Mouse (Mus musculus) midbrain, embryonic 16.5 days (tissue): Measurements from ENCODE around the gene Dao. TPM values are rescaled to one million over a fixed set of nuclear protein-coding genes. Genes with fewer than 3 reads are reported as not detected.

Source experiments
- ATAC-seq: fragments of 200-750 bp; cut with Nextera tagmentation; 2 replicates; pipeline ENCODE4 v1.8.0; 2017; ENCODE audit warnings: moderate TSS enrichment
- H3K27ac ChIP-seq: fragments of 300-500 bp; sonication (generic); 2 replicates; pipeline ENCODE4 v1.5.1; 2014; ENCODE audit warnings: mild to moderate bottlenecking, low read length, mixed read lengths
- H3K27me3 ChIP-seq: fragments of 300-500 bp; sonication (generic); 2 replicates; pipeline ENCODE4 v1.6.1; 2014; ENCODE audit warnings: low read depth, low read length, mixed read lengths; ENCODE audit not compliant: control insufficient read depth, insufficient read depth
- H3K36me3 ChIP-seq: fragments of 300-500 bp; sonication (generic); 2 replicates; pipeline ENCODE4 v1.6.1; 2014; ENCODE audit warnings: mild to moderate bottlenecking, low read length, moderate library complexity, mixed read lengths; ENCODE audit not compliant: control insufficient read depth, insufficient read depth
- H3K4me1 ChIP-seq: fragments of 300-500 bp; sonication (generic); 2 replicates; pipeline ENCODE4 v1.6.1; 2014; ENCODE audit warnings: mild to moderate bottlenecking, low read length, mixed read lengths; ENCODE audit not compliant: control insufficient read depth, insufficient read depth
- H3K4me2 ChIP-seq: fragments of 300-500 bp; sonication (generic); 2 replicates; pipeline ENCODE4 v1.6.1; 2014; ENCODE audit warnings: mild to moderate bottlenecking, low read length, mixed read lengths
- H3K4me3 ChIP-seq: fragments of 300-500 bp; sonication (generic); 2 replicates; pipeline ENCODE4 v1.5.1; 2014; ENCODE audit warnings: low read depth, mild to moderate bottlenecking, low read length, moderate library complexity, mixed read lengths
- H3K9ac ChIP-seq: fragments of 300-500 bp; sonication (generic); 2 replicates; pipeline ENCODE4 v1.6.1; 2014; ENCODE audit warnings: low read depth, low read length, mixed read lengths
- H3K9me3 ChIP-seq: fragments of 300-500 bp; sonication (generic); replicated peaks from 2 replicates; pipeline ENCODE4 v1.6.1; 2014; ENCODE audit warnings: mild to moderate bottlenecking, low read length, mixed read lengths; ENCODE audit not compliant: control insufficient read depth, poor library complexity, severe bottlenecking
- WGBS: fragments of 180-500 bp; shearing (Covaris S2); extraction: QIAGEN DNeasy Blood & Tissue Kit; methylation state at CpG from one replicate; pipeline ENCODE4 v1.1.7; 2014; 5-methylcytosine and 5-hydroxymethylcytosine counted together
- polyA plus RNA-seq: library from polyadenylated mRNA; unstranded; fragments of >200 nt; fragmentation: Nextera tagmentation; extraction: Ambion mirVana; gene quantifications from 2 replicates; pipeline ENCODE4 v1.2.1, GENCODE M21; 2015

Gene Dao
- polyA plus RNA-seq, 1 experiment from 2014 or later: not detected

GRCm38 (mm10) chr5:113989437-113990024, 14.0 kb upstream of the Dao start:
- peaks cover 5% of the 10 kb centered on the region; the same call in 1 of the 2 replicates for H3K36me3 ChIP-seq
- no peak overlapping the region for H3K27ac ChIP-seq
- H3K4me1 ChIP-seq: peaks cover 29% of the 10 kb centered on the region
- no peaks in the 10 kb centered on the region for H3K27me3 ChIP-seq
- 88% methylated on average over 20 of the region's 20 CpGs for WGBS
- no peak overlapping the region for H3K4me2 ChIP-seq
- no peak overlapping the region for H3K9ac ChIP-seq
- no peak for ATAC-seq
- H3K9me3 ChIP-seq: no peaks in the 10 kb centered on the region
- no peak overlapping the region for H3K4me3 ChIP-seq

GRCm38 (mm10) chr5:113990593-113990992, 12.9 kb upstream of the Dao start:
- no peak for ATAC-seq
- H3K36me3 ChIP-seq: peaks cover 5% of the 10 kb centered on the region; the same call in 1 of the 2 replicates
- 81% methylated on average over 5 of the region's 5 CpGs for WGBS
- H3K4me3 ChIP-seq: no peak overlapping the region
- H3K4me2 ChIP-seq: no peak overlapping the region
- H3K27me3 ChIP-seq: no peaks in the 10 kb centered on the region
- no peaks in the 10 kb centered on the region for H3K9me3 ChIP-seq
- no peak overlapping the region for H3K27ac ChIP-seq
- peaks cover 31% of the 10 kb centered on the region for H3K4me1 ChIP-seq
- H3K9ac ChIP-seq: no peak overlapping the region

GRCm38 (mm10) chr5:113991141-113991540, 12.4 kb upstream of the Dao start:
- no peak for ATAC-seq
- peak overlapping the region; percentile 89; the same call in 1 of the 2 replicates for H3K4me2 ChIP-seq
- no peak overlapping the region for H3K27ac ChIP-seq
- no peaks in the 10 kb centered on the region for H3K27me3 ChIP-seq
- no peak overlapping the region for H3K4me3 ChIP-seq
- H3K9me3 ChIP-seq: no peaks in the 10 kb centered on the region
- 0 out of 2 replicates have a peak overlapping the region, but pooled peaks have one; percentile 43 for H3K9ac ChIP-seq
- peaks cover 5% of the 10 kb centered on the region; the same call in 1 of the 2 replicates for H3K36me3 ChIP-seq
- H3K4me1 ChIP-seq: peaks cover 31% of the 10 kb centered on the region
- WGBS: 69% methylated on average over 7 of the region's 7 CpGs

- ATAC-seq: no peak
These were observed 11.1 kb upstream of the Dao start for GRCm38 (mm10) chr5:113992339-113992831.

GRCm38 (mm10) chr5:113993031-113993486, 10.4 kb upstream of the Dao start:
- Histone ChIP-seq H3K27me3 (no peaks in the 10 kb centered on the region), H3K27ac (peak overlapping the region; percentile 97), H3K4me3 (peak overlapping the region; percentile 84), H3K9me3 (no peaks in the 10 kb centered on the region), H3K4me2 (peak overlapping the region; percentile 89), H3K4me1 (peaks cover 31% of the 10 kb centered on the region), H3K36me3 (peaks cover 3% of the 10 kb centered on the region; the same call in 1 of the 2 replicates), H3K9ac (peak overlapping the region; percentile 93)
- 0% methylated on average over 22 of the region's 22 CpGs for WGBS
- no peak; the same call in none of the 2 replicates for ATAC-seq

More at GRCm38 (mm10) chr5:113992339-113992831, 11.1 kb upstream of the Dao start:
- Histone ChIP-seq H3K4me3 (peak overlapping the region; percentile 84), H3K9ac (peak overlapping the region; percentile 93), H3K4me2 (peak overlapping the region; percentile 89), H3K27me3 (no peaks in the 10 kb centered on the region), H3K36me3 (peaks cover 3% of the 10 kb centered on the region; the same call in 1 of the 2 replicates), H3K4me1 (peaks cover 31% of the 10 kb centered on the region), H3K27ac (peak overlapping the region; percentile 97), H3K9me3 (no peaks in the 10 kb centered on the region)
- 35% methylated on average over 12 of the region's 12 CpGs for WGBS

GRCm38 (mm10) chr5:113993487-113994465, 9.7 kb upstream of the Dao start, which contains the start of gene Ssh1:
Gene Ssh1 (minus strand): TSS chr5:113993894.
- ATAC-seq: peak; percentile 88
- 1% methylated on average over 58 of the region's 83 CpGs for WGBS

GRCm38 (mm10) chr5:113996458-113996857, 7.0 kb upstream of the Dao start:
- WGBS: 43% methylated on average over 2 of the region's 2 CpGs
- Histone ChIP-seq H3K4me2 (no peak overlapping the region), H3K27ac (no peak overlapping the region), H3K9ac (no peak overlapping the region), H3K4me3 (no peak overlapping the region), H3K9me3 (no peaks in the 10 kb centered on the region), H3K4me1 (peaks cover 20% of the 10 kb centered on the region), H3K36me3 (no peaks in the 10 kb centered on the region), H3K27me3 (no peaks in the 10 kb centered on the region)
- no peak for ATAC-seq

More at GRCm38 (mm10) chr5:113993487-113994465, 9.7 kb upstream of the Dao start, which contains the start of gene Ssh1:
- Histone ChIP-seq H3K4me3 (peak within 1 kb of the TSS; percentile 84), H3K4me1 (peaks cover 31% of the 10 kb centered on the region), H3K4me2 (peak within 1 kb of the TSS; percentile 89), H3K27me3 (no peaks in the 10 kb centered on the region), H3K27ac (peak within 1 kb of the TSS; percentile 97), H3K9me3 (no peaks in the 10 kb centered on the region), H3K9ac (peak within 1 kb of the TSS; percentile 93), H3K36me3 (peaks cover 3% of the 10 kb centered on the region; the same call in 1 of the 2 replicates)

GRCm38 (mm10) chr5:113999382-113999781, 4.1 kb upstream of the Dao start:
- Histone ChIP-seq H3K27me3 (no peaks in the 10 kb centered on the region), H3K4me1 (peaks cover 3% of the 10 kb centered on the region; the same call in 1 of the 2 replicates), H3K36me3 (no peaks in the 10 kb centered on the region), H3K9me3 (no peaks in the 10 kb centered on the region), H3K27ac (no peak overlapping the region), H3K9ac (no peak overlapping the region), H3K4me3 (no peak overlapping the region), H3K4me2 (no peak overlapping the region)
- no peak for ATAC-seq
- WGBS: 59% methylated on average over 5 of the region's 5 CpGs
